Mouse (Mus musculus): ENCODE data around the gene Sp100.
"Not testable (repeated sequence)": the region's sequence is repeated elsewhere in the genome, so short reads cannot be mapped to it uniquely, and the experiment has no call there.

Gene Sp100

DNA sequence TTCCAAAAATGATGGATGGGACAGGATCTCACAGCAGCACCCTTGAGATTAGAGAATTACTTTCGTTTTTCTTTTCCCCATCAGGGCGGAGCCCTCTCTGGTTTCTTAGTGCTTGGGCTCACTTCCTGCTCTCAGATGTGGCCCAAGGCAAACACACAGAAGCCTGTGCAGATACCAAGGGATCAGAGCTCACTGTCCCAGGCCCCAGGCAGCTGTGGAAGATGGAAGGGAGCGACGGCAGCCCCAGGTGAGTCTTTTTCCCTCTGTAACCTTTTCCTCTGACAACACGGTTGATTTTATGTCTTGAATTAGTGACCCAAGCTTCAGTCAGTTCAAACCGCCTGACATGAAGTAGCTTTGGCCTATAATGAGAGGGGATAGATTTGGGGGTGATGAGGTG is at the start of gene Sp100:
Sp100 (plus strand) TSS at position 108 of the 400 bp plus-strand sequence.
- DNase-seq (ENCODE audit: low read depth, low spot score), result not testable (repeated sequence)

DNA sequence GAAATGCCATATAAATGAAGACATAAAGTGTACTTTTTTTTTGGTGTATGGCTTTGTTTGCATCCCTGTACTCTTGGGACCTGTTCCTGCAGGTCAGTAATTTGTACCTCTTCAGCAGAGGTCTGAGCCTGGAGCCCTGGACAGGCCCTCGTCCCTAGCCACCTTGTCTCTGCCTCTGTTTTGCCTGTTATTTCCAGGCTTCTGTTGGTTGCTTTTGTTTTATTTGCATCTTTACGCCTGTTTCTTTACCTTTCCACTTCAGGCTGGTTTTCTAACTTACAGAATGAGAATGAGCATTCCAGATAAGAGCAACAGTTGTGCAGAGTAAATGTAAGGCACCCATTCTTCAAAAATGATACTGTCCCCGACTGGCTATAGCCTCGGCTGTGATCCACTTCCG is 49.7 kb upstream of the Sp100 start, which contains the start of gene Sp140:
Sp140 (plus strand) TSS at position 301 of the 400 bp plus-strand sequence.
- DNase-seq (ENCODE audit: low read depth, low spot score), result not testable (repeated sequence)

DNA sequence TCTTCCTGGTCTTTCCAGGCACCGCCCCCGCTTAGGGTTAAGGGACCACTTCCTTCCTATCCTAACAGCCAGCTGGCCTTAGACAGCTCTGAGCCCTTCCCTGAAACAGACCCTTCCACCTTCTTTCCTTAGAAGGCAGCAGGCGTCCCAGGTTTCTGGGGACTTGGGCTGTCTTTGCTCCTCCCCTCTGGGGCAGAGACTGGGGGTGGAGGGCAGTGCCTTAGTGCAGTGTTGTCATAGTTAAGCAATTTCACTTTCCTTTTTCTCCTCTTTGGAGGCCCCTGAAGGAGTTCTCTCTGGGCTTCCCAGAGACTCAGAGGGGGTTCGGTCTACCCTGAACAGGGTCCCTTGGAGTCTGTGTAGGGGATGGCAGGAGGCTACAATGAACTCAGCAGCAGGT is 49.0 kb upstream of the Sp100 start:
- DNase-seq (ENCODE audit: low read depth, low spot score), result not testable (repeated sequence)

DNA sequence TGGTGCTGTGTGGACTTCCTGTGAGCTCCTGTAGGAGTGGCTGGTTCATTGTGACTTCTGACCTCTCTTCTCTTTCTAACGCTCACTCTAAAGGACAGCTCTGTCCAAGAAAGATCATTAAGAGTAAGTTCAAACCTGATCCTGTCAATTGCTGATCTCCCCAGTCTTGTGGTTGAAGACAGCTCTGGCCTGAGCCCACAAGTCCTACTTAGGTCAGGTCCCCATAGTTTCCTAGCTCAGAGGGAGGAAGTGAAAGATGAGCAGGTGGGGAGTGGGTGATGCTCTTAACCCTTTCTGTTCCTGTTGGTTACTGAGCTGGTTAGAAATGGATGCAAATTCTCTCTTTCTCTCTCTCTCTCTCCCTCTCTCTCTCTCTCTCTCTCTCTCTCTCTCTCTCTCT is 45.4 kb upstream of the Sp100 start:
- not testable (repeated sequence) for DNase-seq (ENCODE audit: low read depth, low spot score)

GRCm38 (mm10) chr1:85608361-85608760 is 41.4 kb upstream of the Sp100 start:
- DNase-seq (ENCODE audit: low read depth, low spot score), result not testable (repeated sequence)

GRCm38 (mm10) chr1:85610581-85610980 is 39.2 kb upstream of the Sp100 start:
- DNase-seq (ENCODE audit: low read depth, low spot score), result not testable (repeated sequence)

DNA sequence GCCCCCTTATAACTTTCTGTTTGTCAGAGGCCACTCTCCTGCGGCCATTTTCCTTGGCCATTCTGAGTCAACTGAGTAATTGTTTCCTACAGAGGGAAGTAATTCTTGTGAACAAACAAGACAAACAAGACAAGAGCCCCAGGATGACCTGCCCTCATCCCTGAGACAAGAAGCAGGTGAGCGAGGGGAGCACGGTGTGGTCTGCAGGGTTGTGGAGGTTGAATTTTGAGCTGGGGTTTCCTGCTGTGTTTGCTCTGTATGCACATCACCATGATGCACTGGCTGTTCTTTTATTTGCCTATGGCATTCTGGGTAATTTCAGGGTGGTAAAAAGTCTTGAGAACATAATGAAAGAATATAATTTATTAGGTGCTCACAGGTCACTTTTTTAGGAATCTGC is 34.7 kb upstream of the Sp100 start:
- DNase-seq (ENCODE audit: low read depth, low spot score), result not testable (repeated sequence)

GRCm38 (mm10) chr1:85615819-85616218 is 34.0 kb upstream of the Sp100 start:
- not testable (repeated sequence) for DNase-seq (ENCODE audit: low read depth, low spot score)

DNA sequence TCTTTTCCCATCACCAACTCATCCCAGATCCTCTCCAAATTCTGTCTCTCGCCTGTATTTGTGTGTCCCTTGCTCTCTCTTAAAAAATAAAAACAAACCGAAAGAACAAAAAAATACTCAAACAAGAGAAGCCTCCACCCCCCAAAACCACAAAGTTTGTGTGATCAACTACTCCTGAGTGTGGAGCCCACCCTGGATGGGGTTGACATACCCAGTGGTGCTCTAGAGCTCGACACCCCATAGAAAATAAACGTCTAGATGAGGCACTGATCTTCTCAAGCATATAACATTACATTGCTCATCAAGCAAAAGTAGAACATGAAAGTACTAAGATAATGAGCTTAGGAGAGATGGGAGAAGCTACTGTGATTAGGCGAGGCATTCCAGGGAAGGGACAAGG is 32.6 kb upstream of the Sp100 start:
- not testable (repeated sequence) for DNase-seq (ENCODE audit: low read depth, low spot score)

GRCm38 (mm10) chr1:85618689-85619088 is 31.1 kb upstream of the Sp100 start:
- DNase-seq (ENCODE audit: low read depth, low spot score), result not testable (repeated sequence)

DNA sequence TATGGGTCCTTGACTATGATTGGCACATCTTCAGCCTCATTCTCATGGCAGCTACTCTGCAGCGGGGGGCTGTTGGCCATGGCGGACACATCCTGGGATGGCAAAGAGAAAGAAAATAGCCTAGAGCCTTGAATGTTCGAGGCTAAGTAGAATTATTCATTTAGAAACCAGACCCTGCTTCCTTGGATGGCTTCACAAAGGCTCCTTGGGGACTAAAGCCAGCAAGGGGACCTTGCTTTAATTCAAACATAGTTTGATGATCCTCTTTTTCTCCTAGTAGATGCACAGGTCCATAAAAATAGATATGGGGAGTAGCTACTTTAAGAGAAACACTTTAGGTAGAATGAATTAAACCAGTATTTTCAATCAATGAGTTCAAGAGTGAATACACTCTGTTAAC is 12.9 kb upstream of the Sp100 start:
- not testable (repeated sequence) for DNase-seq (ENCODE audit: low read depth, low spot score)

DNA sequence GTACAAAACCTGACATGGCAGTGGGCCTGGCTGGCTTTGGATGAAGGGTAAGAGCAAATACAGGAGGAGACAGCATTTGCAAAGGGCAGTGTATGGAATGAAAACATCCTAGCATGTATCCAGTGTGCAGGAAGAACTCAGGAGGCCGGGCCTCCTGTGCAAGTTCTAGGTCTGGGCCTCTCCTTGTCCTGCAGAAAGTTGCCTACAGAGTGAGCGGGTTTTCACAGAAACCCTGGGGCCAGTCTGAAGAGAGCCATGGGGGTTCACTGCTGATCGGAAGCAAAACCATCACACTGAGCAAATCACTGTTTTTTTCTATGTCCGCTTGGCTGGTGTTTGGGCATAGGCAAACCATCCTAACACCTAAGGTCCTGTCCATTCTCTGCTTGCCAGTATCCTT is 11.6 kb upstream of the Sp100 start:
- not testable (repeated sequence) for DNase-seq (ENCODE audit: low read depth, low spot score)

- not testable (repeated sequence) for DNase-seq (ENCODE audit: low read depth, low spot score)
Measured at GRCm38 (mm10) chr1:85650524-85650923, 736 bp downstream of the Sp100 start.

DNA sequence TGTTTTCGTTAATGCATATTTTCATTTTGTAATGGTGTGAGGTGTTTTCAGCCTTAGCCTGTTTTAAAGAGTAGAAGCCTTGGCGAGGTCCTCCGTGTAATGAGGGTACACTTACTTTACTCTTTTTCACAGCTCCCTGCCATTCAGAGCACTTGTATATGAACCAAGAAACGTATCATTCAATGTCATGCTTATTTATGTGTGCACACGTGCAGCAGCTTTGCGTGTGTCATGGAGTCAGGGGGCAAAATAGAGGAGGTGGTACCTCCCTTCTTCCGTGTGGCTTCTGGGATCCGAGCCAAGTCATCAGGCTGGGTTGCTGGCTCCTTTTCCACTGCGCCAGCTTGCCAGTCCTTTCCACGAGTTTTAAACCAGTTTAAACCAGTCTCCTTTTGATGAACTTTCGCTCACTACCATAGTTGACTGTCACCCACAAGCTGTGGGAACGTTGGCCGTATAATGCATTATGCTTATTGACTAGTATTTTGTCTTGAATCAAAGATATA is 2.0 kb downstream of the Sp100 start:
- not testable (repeated sequence) for DNase-seq (ENCODE audit: low read depth, low spot score)

GRCm38 (mm10) chr1:85657211-85657610 is 7.4 kb downstream of the Sp100 start:
- DNase-seq (ENCODE audit: low read depth, low spot score), result not testable (repeated sequence)

DNA sequence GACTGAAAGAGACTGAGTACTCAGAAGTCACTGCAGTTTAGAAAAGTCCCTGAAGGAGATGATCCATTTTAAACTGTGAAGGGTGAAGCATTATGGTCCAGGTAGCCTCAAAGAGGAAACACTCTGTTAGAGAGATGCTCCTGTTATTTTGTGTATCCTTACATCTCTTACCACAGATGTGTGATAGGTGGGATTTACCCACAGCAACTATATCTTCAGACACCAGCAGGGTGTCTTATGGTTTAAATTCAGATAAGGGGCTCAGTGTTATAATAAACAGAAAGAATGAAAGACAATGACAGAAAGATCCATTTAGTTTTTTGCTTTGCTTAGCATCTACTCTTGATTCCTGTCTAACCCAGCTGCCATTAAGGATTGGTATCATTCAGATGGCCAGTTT is 14.5 kb downstream of the Sp100 start:
- no peak for DNase-seq (ENCODE audit: low read depth, low spot score)

GRCm38 (mm10) chr1:85680226-85680625 is 30.4 kb downstream of the Sp100 start:
- no peak for DNase-seq (ENCODE audit: low read depth, low spot score)

- no peak for DNase-seq (ENCODE audit: low read depth, low spot score)
Measured at GRCm38 (mm10) chr1:85686666-85687065, 36.9 kb downstream of the Sp100 start.

GRCm38 (mm10) chr1:85687346-85687745 is 37.6 kb downstream of the Sp100 start:
- no peak for DNase-seq (ENCODE audit: low read depth, low spot score)

DNA sequence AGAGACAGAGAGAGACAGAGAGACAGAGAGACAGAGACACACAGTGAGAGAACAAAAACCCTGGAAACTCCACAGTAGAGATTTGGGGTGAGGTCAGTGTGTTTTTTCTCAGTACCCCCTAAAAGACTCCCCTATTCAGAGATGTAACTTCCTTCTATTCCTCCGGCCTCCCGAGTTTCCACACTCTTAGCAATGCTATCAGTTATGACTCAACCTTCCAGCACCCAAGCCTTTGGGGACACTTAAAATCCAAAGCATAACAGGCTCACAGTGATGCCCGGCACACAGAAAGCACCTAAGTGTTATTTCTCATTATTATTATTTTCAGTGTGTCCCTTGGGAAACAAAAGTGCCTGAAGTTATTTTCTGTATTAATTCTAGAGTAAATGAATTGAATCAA is 40.8 kb downstream of the Sp100 start:
- DNase-seq (ENCODE audit: low read depth, low spot score), result no peak

DNA sequence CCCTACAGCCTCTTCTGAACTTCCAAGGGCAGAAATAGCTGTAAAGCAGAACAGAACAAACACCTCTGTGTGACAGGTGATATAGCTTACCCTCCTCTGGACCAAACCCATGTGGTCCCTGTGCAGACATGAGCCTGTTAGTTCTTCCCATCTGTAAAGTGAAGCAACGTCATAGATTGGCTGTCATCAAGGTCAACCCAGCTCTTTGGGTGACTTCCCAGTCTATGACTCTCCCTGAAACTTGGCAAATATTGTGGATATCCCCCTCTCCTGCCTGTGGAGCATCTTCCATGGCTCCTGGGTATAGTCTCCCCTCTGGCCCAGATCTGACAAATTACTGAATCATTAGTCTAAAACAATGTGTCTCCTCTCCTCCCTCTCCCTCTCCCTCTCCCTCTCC is 42.5 kb downstream of the Sp100 start:
- no peak for DNase-seq (ENCODE audit: low read depth, low spot score)

GRCm38 (mm10) chr1:85693280-85693679 is 43.5 kb downstream of the Sp100 start:
- DNase-seq (ENCODE audit: low read depth, low spot score), result no peak

DNA sequence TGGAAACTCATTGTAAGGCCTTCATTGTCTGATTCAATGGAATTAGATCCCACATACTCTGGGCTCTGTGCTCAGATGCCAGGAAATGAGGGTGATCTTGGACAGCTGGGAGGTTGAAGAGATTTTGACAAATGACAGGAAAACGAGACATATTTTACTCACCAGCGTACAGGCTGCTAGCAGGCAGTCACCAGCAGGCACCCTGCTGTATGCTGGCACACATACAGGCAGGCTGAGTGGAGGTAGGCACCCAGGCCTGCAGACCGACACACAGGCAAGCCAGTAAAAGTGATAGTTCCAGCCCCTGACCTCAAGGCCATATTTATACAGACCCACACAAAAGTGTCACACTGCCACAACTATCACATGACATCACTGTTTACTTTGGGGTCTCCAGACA is 45.9 kb downstream of the Sp100 start:
- no peak for DNase-seq (ENCODE audit: low read depth, low spot score)
